Mouse (Mus musculus): ENCODE data around the gene Mapkapk3.

- TF ChIP-seq CTCF (IDR thresholded peaks at IDR 0.05; ENCODE audit: extremely low read depth, insufficient read depth, insufficient read length, insufficient replicate concordance) (no peak), POLR2A (IDR thresholded peaks at IDR 0.05; ENCODE audit: low read depth, low read length) (no peak)
Measured at GRCm38 (mm10) chr9:107260836-107261235, 28.8 kb downstream of the Mapkapk3 start.

Measured in spleen, adult 2 months (tissue).